13 mouse cellular contexts compared by ENCODE assay signal in the genomic region with DNA sequence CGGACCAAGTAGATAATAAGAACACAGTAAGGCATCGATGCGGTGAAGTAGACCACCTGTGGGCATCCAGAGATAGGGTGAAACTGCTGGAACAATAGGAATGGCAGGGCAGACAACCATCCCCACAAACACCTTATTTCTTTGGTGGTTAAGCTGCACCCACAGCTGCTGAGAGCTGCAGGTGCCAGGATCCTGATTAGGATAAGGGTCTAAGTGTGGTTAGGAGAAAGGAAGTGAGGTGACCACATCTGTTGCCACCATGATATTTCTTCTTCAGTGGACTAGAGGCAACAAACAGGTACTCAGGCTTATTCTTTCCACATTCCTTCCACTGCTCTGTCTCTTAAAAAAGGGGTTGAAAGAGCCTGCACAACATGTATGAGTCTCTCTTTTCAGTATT. TPM values are rescaled to one million over a fixed set of nuclear protein-coding genes. Genes with fewer than 3 reads are reported as not detected.
"Had no signal": no experiment of that assay in that cellular context is flagged by ENCODE, and none has a peak within 500 bp of the region (broad histone marks: within the 10 kb centered on the region; RNA-seq: fewer than 3 reads in every experiment).

No protein-coding gene starts in this region.

- ATAC-seq: intestine, embryonic 16.5 days; midbrain, embryonic 13.5 days had no signal

- H3K4me3 ChIP-seq: limb, embryonic 13.5 days; midbrain, embryonic 13.5 days; stomach, embryonic 15.5 days had no signal

- H3K4me1 ChIP-seq: limb, embryonic 13.5 days; midbrain, embryonic 13.5 days; stomach, embryonic 15.5 days had no signal

- H3K27me3 ChIP-seq: limb, embryonic 13.5 days; midbrain, embryonic 13.5 days; stomach, embryonic 15.5 days had no signal

- H3K27ac ChIP-seq: limb, embryonic 13.5 days; midbrain, embryonic 13.5 days; stomach, embryonic 15.5 days had no signal

- H3K9me3 ChIP-seq: limb, embryonic 13.5 days; midbrain, embryonic 13.5 days; stomach, embryonic 15.5 days had no signal

- H3K9ac ChIP-seq: limb, embryonic 13.5 days; lung, embryonic 14.5 days; midbrain, embryonic 13.5 days; stomach, embryonic 15.5 days had no signal

- H3K36me3 ChIP-seq: limb, embryonic 13.5 days; midbrain, embryonic 13.5 days; stomach, embryonic 15.5 days had no signal

- DNase-seq: kidney, adult 8-10 months; kidney, postnatal 36 days; layer of hippocampus, adult 9-11 months; left cerebral cortex, postnatal 4 days; lung, embryonic 14.5 days; lung, postnatal 10 days; lung, postnatal 4 days; right cerebral cortex, postnatal 14 days had no signal

RNA-seq across cellular contexts. Expression of a gene that starts 21.2 kb away (rescaled TPM):
- total RNA-seq: liver, adult 2 months had no signal
- polyA plus RNA-seq: limb, embryonic 13.5 days; liver, adult 2 months had no signal

RNA-seq across cellular contexts. Expression of a gene that starts 25.1 kb away (rescaled TPM):
- total RNA-seq: liver, adult 2 months had no signal
- polyA plus RNA-seq: liver, adult 2 months had no signal
